Mouse (Mus musculus) erythroblast, embryonic 14.5 days (primary cell): ENCODE results near the gene Sh2b3. TPM values are rescaled to one million over a fixed set of nuclear protein-coding genes. Genes with fewer than 3 reads are reported as not detected.

Experiments used
- H3K27me3 ChIP-seq: 2 replicates; pipeline ENCODE4 v1.6.1; 2012; ENCODE audit warnings: inconsistent platforms; ENCODE audit not compliant: control insufficient read depth
- H3K36me3 ChIP-seq: 2 replicates; pipeline ENCODE4 v1.6.1; 2012; ENCODE audit warnings: mild to moderate bottlenecking, inconsistent platforms; ENCODE audit not compliant: control insufficient read depth
- H3K4me1 ChIP-seq: 2 replicates; pipeline ENCODE4 v1.6.1; 2012; ENCODE audit warnings: inconsistent platforms; ENCODE audit not compliant: control insufficient read depth
- H3K4me3 ChIP-seq: replicated peaks from 2 replicates; pipeline ENCODE3; 2012; ENCODE audit warnings: moderate library complexity, mild to moderate bottlenecking, inconsistent platforms
- H3K9me3 ChIP-seq: 2 replicates; pipeline ENCODE4 v1.6.1; 2012; ENCODE audit warnings: low read length, inconsistent platforms, mixed read lengths; ENCODE audit not compliant: control insufficient read depth
- GATA1 ChIP-seq: IDR thresholded peaks from 2 replicates; pipeline ENCODE4 v1.6.1; 2012; ENCODE audit warnings: low read length, inconsistent platforms, mixed read lengths
- TAL1 ChIP-seq: IDR thresholded peaks from 3 replicates; pipeline ENCODE4 v1.6.1; 2012; ENCODE audit warnings: low read length, inconsistent platforms, mixed read lengths
- polyA plus RNA-seq: library from polyadenylated mRNA; stranded (reverse); fragments of >175 nt; gene quantifications from 2 replicates; pipeline ENCODE4 v1.2.3, GENCODE M21; 2012

Sh2b3 gene
- polyA plus RNA-seq, 1 experiment: 2.0 TPM

DNA sequence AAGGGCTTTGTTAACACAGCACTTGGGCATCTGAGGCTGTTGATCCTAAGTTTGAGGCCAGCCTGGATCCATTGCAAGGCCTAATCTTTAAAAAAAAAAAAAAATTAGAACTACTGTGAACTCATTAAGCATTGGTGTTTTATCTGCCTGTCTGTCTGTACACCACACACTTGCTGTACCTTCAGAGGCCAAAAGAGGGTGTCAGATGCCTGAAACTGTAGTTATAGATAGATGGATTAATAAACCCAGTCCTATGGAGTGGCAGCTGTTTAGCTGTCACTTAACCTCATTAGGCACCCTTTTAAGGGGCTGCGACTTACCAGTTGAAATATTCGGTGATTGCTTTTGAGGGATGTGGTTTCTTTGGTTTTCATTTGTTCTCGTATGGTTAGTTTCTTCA, 41.6 kb downstream of the Sh2b3 start:
- H3K27me3 ChIP-seq: no peaks in the 10 kb centered on the region
- H3K36me3 ChIP-seq: peaks cover 83% of the 10 kb centered on the region
- no peaks in the 10 kb centered on the region for H3K9me3 ChIP-seq
- no peaks in the 10 kb centered on the region; the same call in 1 of the 2 replicates for H3K4me1 ChIP-seq
- TF ChIP-seq GATA1: no peak
- no peak for TF ChIP-seq TAL1
- no peak overlapping the region for H3K4me3 ChIP-seq

DNA sequence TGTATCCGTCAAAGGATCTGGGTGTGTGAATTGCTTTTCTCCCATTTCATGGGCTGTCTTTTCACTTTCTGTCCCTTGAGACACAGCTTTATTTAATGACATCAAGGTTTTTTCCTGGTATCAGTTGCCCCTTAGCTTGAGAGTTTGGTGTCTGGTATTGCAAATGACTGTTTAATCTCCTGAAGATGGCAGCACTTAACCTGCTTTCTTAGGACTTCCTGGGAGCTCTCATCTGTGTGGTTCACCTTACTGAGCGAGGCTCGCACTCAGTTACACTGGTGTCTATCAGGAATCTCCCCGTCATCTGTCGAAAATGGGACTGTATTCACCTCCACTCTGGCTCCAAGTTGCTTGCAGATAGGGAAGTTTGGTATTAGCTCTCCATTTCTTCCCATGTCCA, 46.4 kb downstream of the Sh2b3 start:
- Histone ChIP-seq H3K4me1 (no peaks in the 10 kb centered on the region; the same call in 1 of the 2 replicates), H3K9me3 (no peaks in the 10 kb centered on the region), H3K4me3 (no peak overlapping the region), H3K36me3 (peaks cover 79% of the 10 kb centered on the region), H3K27me3 (no peaks in the 10 kb centered on the region)
- TF ChIP-seq GATA1 (no peak), TAL1 (no peak)

DNA sequence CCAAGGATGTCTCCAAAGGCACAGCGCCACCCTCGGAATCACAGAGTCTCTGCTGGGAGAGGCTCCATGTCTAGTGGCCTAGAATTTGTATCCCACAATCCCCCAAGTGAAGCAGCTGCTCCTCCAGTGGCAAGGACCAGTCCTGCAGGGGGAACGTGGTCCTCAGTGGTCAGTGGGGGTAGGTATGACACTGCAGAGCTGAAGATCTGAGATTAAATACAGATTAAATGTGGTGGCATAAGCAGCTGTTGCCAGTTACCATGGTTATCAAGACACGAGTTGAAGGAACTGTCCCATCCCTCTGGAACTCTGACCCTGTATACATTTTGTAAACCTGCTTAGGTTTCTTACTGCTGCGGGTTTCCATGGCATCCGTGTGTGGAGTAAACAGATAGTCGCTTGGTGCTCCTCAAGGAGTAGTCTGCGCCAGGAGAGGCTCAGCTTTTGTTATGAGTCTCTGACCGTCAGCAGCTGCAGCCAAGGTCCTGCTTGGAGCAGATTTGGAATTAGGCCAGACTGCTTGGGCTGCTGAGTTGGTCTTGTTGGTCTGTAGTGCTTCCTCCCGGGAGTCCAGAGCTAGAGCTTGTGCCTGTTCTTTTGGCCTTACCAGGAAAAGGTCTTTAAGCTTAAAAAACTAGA, 53.5 kb downstream of the Sh2b3 start:
- Histone ChIP-seq H3K4me3 (no peak overlapping the region), H3K36me3 (peaks cover 86% of the 10 kb centered on the region), H3K9me3 (no peaks in the 10 kb centered on the region), H3K4me1 (no peaks in the 10 kb centered on the region), H3K27me3 (no peaks in the 10 kb centered on the region)
- TF ChIP-seq TAL1 (no peak), GATA1 (no peak)

DNA sequence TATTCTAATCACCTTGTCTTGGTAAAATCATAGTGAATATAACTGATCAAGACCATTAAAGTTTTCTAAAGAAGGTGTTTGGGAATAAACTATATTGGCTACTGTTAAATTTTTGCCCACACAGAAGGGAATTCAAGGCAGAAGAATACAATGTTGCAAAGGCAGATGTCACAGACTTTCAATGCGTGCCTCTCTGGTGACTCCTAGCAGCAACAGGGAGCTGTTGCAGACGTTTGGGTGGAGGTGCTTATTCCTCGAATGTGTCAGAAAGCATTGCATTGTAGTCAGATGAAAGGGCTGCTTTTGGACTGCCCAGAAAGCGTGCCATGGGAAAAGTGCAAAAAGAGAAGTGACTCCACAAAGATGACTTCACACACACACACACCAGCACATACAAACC, 55.0 kb downstream of the Sh2b3 start:
- H3K27me3 ChIP-seq: no peaks in the 10 kb centered on the region
- H3K4me3 ChIP-seq: no peak overlapping the region
- H3K9me3 ChIP-seq: no peaks in the 10 kb centered on the region
- H3K4me1 ChIP-seq: no peaks in the 10 kb centered on the region
- TF ChIP-seq GATA1 (no peak), TAL1 (no peak)
- peaks cover 91% of the 10 kb centered on the region for H3K36me3 ChIP-seq

DNA sequence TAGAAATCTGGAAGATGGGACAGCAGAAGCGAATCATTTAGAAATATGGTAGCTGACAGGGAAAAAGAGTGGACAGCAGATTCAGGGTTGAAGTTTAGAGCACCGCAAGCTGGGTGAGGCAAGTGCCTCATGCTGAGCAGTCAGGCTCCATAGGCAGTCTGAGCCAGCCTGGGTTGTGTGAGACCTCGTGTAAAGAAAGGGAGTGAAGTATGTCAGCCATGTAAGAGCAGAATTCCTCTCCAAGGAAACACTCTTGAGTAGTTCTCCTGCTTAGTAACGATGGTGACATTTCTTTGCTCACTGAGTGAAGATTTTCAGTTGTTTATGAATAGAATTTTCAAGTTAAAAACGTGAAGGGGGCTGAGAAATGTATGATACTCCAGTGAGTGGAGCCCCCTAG, 57.3 kb downstream of the Sh2b3 start:
- no peaks in the 10 kb centered on the region for H3K4me1 ChIP-seq
- H3K27me3 ChIP-seq: no peaks in the 10 kb centered on the region
- H3K9me3 ChIP-seq: no peaks in the 10 kb centered on the region
- peaks cover 89% of the 10 kb centered on the region for H3K36me3 ChIP-seq
- no peak overlapping the region for H3K4me3 ChIP-seq
- TF ChIP-seq TAL1: no peak
- TF ChIP-seq GATA1: no peak

DNA sequence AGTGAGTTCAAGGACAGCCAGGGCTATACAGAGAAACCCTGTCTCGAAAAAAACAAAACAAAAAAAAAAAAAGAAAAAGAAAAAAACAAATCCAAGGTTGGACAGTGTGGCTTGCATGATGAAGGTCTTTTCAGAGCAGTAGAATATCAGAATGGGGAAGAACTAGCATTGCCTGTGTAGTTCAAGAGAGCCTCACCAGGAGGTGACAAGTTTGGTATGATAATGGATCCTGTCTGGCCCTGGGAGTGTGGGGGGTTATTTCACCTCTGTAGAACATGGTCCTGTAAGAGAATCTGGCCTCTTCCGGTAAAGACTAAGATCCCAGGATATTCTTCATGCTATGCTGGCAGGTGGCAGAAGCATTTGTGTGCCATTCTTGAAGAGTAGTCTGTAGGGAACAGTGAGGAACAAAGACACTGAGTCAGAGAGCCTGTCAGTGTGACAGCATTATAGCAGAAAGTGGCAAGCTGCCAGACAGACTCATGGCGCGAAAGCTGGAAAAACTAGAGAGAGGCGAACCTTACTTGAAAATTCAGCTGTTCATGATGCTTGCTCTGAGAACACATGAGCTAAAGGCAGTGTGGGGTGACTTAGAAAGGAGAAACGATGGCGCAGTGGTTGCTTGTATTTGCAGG, 58.8 kb downstream of the Sh2b3 start:
- Histone ChIP-seq H3K4me1 (no peaks in the 10 kb centered on the region), H3K4me3 (no peak overlapping the region)
- TF ChIP-seq TAL1: no peak
- no peak for TF ChIP-seq GATA1

DNA sequence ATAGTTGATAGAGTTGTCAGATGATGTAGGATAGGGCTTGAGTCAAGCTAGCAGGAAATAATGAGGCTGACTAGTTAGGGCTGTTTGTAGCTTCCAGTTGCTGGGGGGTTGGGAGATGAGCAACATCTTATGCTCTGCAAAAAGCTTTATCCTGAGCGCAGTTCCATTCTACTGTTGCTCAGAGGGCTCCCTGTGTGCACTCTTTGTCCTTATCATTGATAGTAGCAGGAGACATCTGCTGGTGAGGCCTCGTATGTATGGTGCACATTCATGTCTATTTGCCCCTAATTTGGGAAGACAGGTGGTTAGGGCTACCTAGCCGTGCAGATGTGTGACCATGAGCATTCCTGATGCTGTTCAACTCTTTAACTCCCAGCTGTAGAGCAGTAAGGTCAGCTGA, 65.8 kb downstream of the Sh2b3 start:
- peaks cover 69% of the 10 kb centered on the region for H3K36me3 ChIP-seq
- no peak for TF ChIP-seq GATA1
- TF ChIP-seq TAL1: no peak
- no peaks in the 10 kb centered on the region for H3K27me3 ChIP-seq
- H3K4me3 ChIP-seq: no peak overlapping the region
- no peaks in the 10 kb centered on the region for H3K9me3 ChIP-seq
- peaks cover 14% of the 10 kb centered on the region for H3K4me1 ChIP-seq

More for the DNA sequence above, 58.8 kb downstream of the Sh2b3 start:
- no peaks in the 10 kb centered on the region for H3K27me3 ChIP-seq
- no peaks in the 10 kb centered on the region for H3K9me3 ChIP-seq
- peaks cover 87% of the 10 kb centered on the region for H3K36me3 ChIP-seq

DNA sequence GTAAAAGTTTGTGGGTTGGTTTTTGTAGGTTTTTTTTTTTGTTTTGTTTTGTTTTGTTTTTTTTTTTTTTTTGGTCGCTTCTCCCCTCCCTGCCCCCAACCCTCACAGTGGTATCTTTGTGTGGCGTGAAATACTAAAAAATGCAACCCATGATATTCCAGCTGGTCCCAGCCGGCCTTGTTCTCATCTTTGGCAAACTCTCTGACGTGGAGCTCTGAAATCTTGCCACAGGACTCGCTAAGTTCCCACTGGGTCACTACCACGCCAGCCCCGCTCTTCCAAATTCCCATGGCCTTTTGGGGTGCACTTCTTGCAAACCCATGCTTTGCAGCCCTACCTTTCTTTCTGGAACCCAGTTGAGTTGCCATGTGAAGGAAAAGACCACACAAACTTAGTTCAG, 67.6 kb downstream of the Sh2b3 start:
- H3K36me3 ChIP-seq: peaks cover 63% of the 10 kb centered on the region
- H3K9me3 ChIP-seq: no peaks in the 10 kb centered on the region
- no peak overlapping the region for H3K4me3 ChIP-seq
- no peaks in the 10 kb centered on the region for H3K27me3 ChIP-seq
- TF ChIP-seq GATA1 (no peak), TAL1 (no peak)
- H3K4me1 ChIP-seq: peaks cover 14% of the 10 kb centered on the region

DNA sequence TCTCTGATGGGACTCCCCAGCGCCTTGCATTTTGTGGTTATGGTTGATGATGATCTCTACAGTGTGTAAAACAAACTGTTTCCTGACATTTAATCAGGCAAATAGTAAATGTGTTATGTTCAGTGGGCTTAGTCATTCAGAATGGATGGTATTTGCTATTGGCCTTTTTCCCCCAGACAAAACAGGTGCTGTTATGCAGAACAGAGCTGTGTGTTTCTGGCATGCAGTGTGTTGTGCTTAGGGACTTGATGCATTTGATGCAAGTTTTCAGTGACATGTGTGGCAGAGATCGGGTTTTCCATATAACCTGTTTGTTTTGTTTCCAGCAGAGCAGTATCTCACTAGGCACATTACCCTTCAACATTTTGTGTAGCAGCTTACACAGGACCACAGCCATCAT, 69.9 kb downstream of the Sh2b3 start:
- H3K4me3 ChIP-seq: no peak overlapping the region
- peaks cover 61% of the 10 kb centered on the region for H3K36me3 ChIP-seq
- H3K4me1 ChIP-seq: peaks cover 14% of the 10 kb centered on the region
- TF ChIP-seq TAL1 (no peak), GATA1 (no peak)
- no peaks in the 10 kb centered on the region for H3K9me3 ChIP-seq
- H3K27me3 ChIP-seq: no peaks in the 10 kb centered on the region
